Mouse (Mus musculus): ENCODE measurements around the gene Snrpg. TPM values are rescaled to one million over a fixed set of nuclear protein-coding genes. Genes with fewer than 3 reads are reported as not detected.

The Snrpg gene
- polyA plus RNA-seq, 1 experiment from 2014 or later = 429 TPM

DNA sequence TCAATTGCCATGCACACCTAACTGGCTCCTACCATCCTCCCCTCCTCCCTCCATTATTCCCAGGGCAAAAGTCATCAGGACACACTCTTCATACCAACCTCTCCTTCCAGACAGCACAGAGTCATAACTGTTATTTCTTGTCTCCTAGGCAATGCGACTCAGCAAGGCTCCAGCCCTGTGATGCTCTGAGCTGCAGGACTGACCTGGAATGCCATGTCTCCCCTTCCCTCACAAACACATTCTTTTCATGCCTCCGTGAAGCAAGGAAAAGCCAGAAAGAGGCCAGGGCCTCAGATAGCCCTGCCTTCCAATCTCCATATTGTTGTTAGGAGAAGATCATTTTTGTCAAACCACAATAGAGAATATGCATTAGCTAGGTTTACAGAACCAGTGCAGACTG is 25.0 kb upstream of the Snrpg start:
- H3K9ac ChIP-seq = no peak overlapping the region
- no peak overlapping the region for H3K27ac ChIP-seq (replicated peaks)
- no peaks in the 10 kb centered on the region for H3K27me3 ChIP-seq
- H3K4me1 ChIP-seq (replicated peaks) = peaks cover 9% of the 10 kb centered on the region; the same call in 1 of the 2 replicates
- H3K4me3 ChIP-seq = no peak overlapping the region
- no peaks in the 10 kb centered on the region for H3K36me3 ChIP-seq
- no peak overlapping the region for H3K4me2 ChIP-seq
- ATAC-seq (ENCODE audit: low read depth) = no peak
- WGBS = 76% methylated on average over 2 of the region's 2 CpGs
- H3K9me3 ChIP-seq = no peaks in the 10 kb centered on the region

DNA sequence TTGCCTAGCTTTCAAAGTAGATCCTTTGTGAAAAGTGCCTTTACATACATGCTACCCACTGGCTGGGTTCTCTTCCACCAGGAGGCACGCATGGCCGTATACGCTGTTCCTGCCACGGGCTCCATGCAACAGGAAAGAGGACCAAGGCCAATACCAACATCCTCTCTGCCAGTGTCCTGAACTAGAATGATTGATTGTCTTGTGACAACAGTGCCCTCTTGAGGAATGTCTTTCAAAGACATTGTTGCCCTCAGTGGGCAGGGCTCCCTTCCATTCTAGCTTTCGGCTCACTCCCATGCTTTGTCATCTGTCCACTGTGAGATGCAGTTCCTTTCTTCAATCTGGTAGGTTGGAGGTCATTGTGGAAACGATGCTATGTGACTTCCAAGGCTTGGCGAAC is 21.8 kb upstream of the Snrpg start:
- ATAC-seq (ENCODE audit: low read depth) = no peak
- no peak overlapping the region for H3K4me3 ChIP-seq
- WGBS = 59% methylated on average over 7 of the region's 7 CpGs
- no peak overlapping the region for H3K9ac ChIP-seq
- H3K4me1 ChIP-seq (replicated peaks) = 0 out of 2 replicates have a peak, but pooled peaks cover 1% of the 10 kb centered on the region
- no peak overlapping the region for H3K27ac ChIP-seq (replicated peaks)
- H3K36me3 ChIP-seq = no peaks in the 10 kb centered on the region
- H3K4me2 ChIP-seq = no peak overlapping the region
- H3K9me3 ChIP-seq = no peaks in the 10 kb centered on the region
- H3K27me3 ChIP-seq = no peaks in the 10 kb centered on the region

DNA sequence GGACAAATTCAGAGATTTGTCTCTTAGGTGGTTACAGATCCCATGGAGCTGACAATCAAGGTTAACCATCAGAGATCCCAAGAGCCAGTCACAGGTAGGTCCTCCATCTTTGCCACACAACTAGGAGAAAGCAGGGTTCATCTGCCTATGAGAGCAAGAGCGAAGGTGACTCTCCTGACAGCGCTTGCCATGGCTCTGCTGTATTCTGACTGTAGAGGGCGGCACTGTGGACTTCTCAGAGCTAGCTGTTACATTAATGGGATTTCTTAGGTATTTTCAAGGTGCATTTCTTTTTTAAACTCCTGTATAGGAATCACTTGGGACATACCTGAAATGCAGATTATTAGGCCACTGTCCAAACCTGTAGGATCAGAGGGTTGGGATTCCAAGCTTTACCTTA is 16.2 kb upstream of the Snrpg start:
- WGBS = 55% methylated on average over 3 of the region's 3 CpGs

DNA sequence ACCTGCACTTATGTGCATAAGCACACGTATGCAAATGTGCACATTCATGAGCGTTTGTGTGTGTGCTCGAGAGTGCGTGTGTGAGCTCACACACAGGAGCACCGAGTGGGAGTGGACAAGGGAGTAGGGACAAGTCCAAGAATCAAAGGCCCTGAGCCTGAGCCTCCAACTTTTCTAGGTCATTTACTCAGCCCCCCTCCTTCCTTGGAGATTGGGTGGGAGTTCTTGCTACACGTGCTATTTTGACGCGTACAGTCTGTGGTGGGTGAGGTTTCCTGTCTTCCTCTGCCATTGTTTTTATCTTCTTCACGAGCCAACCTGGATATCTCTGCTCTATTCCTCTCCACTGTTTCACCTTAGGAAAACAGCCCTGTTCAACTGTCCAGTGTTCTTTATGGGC is 14.1 kb upstream of the Snrpg start:
- no peak overlapping the region for H3K4me2 ChIP-seq
- 0 out of 2 replicates have a peak, but pooled peaks cover 4% of the 10 kb centered on the region for H3K9me3 ChIP-seq
- no peak overlapping the region for H3K4me3 ChIP-seq
- H3K27ac ChIP-seq (replicated peaks) = no peak overlapping the region
- no peak overlapping the region for H3K9ac ChIP-seq
- no peaks in the 10 kb centered on the region for H3K36me3 ChIP-seq
- H3K4me1 ChIP-seq (replicated peaks) = no peaks in the 10 kb centered on the region
- no peak for ATAC-seq (ENCODE audit: low read depth)
- 87% methylated on average over 9 of the region's 9 CpGs for WGBS
- H3K27me3 ChIP-seq = no peaks in the 10 kb centered on the region

More for the DNA sequence above, 16.2 kb upstream of the Snrpg start:
- Histone ChIP-seq H3K4me3 (no peak overlapping the region), H3K4me2 (no peak overlapping the region), H3K9me3 (no peaks in the 10 kb centered on the region), H3K4me1 (replicated peaks) (no peaks in the 10 kb centered on the region), H3K9ac (no peak overlapping the region), H3K27ac (replicated peaks) (no peak overlapping the region), H3K36me3 (no peaks in the 10 kb centered on the region), H3K27me3 (no peaks in the 10 kb centered on the region)
- ATAC-seq (ENCODE audit: low read depth) = no peak

DNA sequence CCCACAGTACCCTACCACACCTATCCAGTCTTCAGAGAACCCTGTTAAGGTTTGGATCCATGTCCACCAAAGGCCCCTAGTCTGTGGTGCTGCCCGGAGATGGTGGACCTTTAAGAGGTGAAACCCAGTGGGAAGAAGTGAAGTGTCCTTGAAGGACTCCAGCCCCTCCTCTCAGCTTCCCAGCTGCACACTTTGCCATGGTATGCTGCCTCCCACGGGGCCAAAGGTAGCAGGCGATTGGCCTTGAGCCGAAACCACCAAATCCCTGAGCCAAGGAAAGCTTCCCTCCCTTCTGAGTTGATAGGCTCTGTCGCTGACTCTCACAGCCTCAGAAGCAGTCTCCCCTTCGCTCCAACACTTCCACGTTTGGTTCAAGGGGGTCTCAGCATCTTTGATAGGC is 10.4 kb upstream of the Snrpg start:
- H3K36me3 ChIP-seq = no peaks in the 10 kb centered on the region
- H3K4me3 ChIP-seq = no peak overlapping the region
- 65% methylated on average over 7 of the region's 7 CpGs for WGBS
- no peak for ATAC-seq (ENCODE audit: low read depth)
- H3K4me1 ChIP-seq (replicated peaks) = peaks cover 7% of the 10 kb centered on the region; the same call in 1 of the 2 replicates
- no peaks in the 10 kb centered on the region for H3K27me3 ChIP-seq
- no peak overlapping the region for H3K9ac ChIP-seq
- 0 out of 2 replicates have a peak, but pooled peaks cover 4% of the 10 kb centered on the region for H3K9me3 ChIP-seq
- no peak overlapping the region for H3K4me2 ChIP-seq
- H3K27ac ChIP-seq (replicated peaks) = no peak overlapping the region

DNA sequence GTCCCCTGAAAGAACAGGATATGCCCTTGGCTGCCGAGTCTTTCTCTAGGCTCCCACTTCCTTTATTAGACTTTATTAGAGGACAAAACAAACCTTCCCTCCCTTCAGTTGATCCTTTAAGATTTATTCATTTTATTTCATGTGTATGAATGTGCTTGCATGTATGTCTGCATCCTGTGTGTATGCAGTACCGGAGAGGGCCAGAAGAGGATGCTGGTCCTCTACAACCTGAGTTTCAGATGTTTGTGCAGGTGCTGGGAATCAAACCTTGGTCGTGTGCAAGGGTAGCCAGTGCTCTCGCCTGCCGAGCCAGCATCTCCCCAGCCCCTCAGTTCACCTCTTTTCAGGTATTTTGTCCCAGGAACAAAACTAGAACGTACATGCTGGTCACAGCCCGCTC is 9.7 kb upstream of the Snrpg start:
- Histone ChIP-seq H3K4me2 (no peak overlapping the region), H3K27ac (replicated peaks) (no peak overlapping the region), H3K9me3 (0 out of 2 replicates have a peak, but pooled peaks cover 4% of the 10 kb centered on the region), H3K36me3 (no peaks in the 10 kb centered on the region), H3K9ac (no peak overlapping the region), H3K4me1 (replicated peaks) (peaks cover 12% of the 10 kb centered on the region), H3K27me3 (no peaks in the 10 kb centered on the region), H3K4me3 (no peak overlapping the region)
- 84% methylated on average over 7 of the region's 7 CpGs for WGBS
- no peak for ATAC-seq (ENCODE audit: low read depth)

DNA sequence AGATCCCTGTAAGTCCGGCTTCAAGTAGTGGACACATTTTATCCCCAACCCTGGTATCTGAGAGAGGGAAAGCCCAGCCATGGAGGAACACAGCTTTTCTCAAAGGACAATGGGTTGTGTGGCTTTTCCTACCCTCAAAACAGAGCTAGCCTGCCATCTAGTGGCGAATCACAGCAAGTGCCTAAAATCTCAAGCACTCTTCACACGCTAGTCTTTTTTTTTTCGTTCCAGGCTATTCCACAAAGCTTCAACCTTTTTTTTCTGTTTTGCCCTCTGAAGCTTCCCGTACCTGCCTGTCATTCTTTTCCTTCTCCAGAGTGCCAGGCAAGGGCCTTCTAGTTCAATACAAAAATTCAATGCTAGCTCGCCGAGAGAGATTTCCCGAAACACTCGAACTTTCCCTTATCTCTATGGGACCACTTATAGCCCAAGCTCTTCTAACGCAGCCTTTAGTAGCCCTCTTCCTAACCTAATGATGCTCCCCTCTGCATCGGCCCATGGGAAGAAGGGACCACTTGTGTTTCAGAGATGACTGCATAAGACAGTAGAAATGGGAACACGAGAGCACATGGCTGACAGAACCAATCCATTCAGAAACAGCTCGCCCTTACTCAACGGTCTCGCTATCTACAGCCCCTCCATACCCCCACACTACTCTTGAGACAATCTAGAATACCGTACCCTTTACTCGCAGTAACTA is 6.5 kb upstream of the Snrpg start:
- Histone ChIP-seq H3K9ac (peak overlapping the region; percentile 91), H3K27ac (replicated peaks) (peak overlapping the region; percentile 87), H3K4me3 (peak overlapping the region; percentile 72), H3K36me3 (peaks cover 15% of the 10 kb centered on the region), H3K4me1 (replicated peaks) (peaks cover 20% of the 10 kb centered on the region), H3K27me3 (no peaks in the 10 kb centered on the region), H3K4me2 (peak overlapping the region; percentile 86), H3K9me3 (0 out of 2 replicates have a peak, but pooled peaks cover 4% of the 10 kb centered on the region)
- ATAC-seq (ENCODE audit: low read depth) = peak; percentile 68
- WGBS = 3% methylated on average over 17 of the region's 17 CpGs

DNA sequence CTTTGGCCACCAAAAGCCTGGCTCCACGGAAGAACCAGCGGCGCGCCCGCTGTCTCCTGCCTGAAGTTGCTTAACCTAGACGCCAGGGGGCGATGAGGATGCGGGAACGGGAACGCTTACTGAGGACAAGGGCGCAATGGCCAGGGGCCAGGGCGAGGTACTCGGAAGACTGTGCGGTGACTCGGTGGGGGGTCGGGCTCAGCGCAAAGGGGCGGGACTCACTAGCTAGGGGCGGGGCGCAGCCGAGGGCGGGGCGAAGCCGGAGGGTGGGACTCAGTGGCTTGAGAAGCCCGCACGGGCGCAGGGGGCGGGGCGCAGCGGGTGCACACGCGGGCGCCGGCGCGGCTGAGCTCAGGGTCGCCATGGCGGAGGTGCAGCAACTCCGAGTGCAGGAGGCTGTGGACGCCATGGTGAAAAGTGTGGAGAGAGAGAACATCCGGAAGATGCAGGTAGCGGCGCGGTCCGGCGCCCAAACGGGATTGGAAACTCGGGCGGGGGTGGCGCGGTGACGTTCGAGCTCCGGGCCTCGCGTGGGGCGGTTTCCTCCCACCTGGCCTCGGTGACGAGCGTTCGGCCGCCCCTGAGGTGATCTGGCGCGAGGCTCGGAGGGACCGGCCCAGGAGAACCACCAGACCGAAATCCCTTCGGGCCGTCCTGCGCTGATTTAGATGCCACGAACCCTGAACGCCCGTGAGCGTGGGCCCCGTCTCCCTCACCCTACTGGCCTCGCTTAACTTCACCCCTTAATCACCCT is 5.6 kb upstream of the Snrpg start, which contains the start of gene Fam136a:
TSS of gene Fam136a (plus strand) at position 276 of the 754 bp plus-strand sequence.
- Histone ChIP-seq H3K27me3 (no peaks in the 10 kb centered on the region), H3K9ac (peak within 1 kb of the TSS; percentile 91), H3K27ac (replicated peaks) (peak within 1 kb of the TSS; percentile 84), H3K4me3 (peak within 1 kb of the TSS; percentile 72), H3K9me3 (0 out of 2 replicates have a peak, but pooled peaks cover 4% of the 10 kb centered on the region), H3K4me2 (peak within 1 kb of the TSS; percentile 86), H3K4me1 (replicated peaks) (peaks cover 22% of the 10 kb centered on the region), H3K36me3 (peaks cover 15% of the 10 kb centered on the region)
- WGBS = under 1% methylated on average over 75 of the region's 76 CpGs
- ATAC-seq (ENCODE audit: low read depth) = peak; percentile 94

DNA sequence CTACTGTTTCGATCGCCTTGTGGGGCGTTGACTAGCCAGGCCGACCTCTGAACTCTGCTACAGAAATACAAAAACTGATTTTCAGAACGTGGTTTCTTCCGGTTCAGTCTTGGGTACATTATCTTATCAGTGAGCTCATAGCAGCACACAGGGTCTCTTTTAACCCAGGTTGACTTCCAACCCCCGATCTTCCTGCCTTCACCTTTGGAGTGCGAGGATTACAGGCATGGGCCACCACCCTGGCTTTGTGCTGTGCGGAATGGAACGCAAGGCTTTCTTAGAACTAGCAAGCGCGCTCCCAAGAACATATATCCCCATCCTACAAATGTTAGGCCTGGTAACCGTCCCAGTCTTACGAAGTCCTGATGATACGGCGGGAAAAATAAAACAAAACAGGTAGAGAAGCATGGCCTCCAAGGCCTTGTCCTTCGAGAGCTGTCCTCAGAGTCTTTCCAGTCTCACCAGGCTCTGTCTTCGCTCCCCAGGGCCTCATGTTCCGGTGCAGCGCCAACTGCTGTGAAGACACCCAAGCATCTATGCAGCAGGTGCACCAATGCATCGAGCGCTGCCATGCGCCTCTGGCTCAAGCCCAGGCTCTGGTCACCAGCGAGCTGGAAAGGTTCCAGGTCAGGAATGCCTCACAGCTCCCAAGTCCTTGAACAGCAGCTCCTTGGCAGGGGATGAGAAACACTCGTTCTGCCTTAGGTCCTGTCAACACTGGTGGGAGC is 4.8 kb upstream of the Snrpg start:
- H3K36me3 ChIP-seq = peaks cover 15% of the 10 kb centered on the region
- H3K4me1 ChIP-seq (replicated peaks) = peaks cover 27% of the 10 kb centered on the region
- H3K9me3 ChIP-seq = 0 out of 2 replicates have a peak, but pooled peaks cover 3% of the 10 kb centered on the region
- ATAC-seq (ENCODE audit: low read depth) = 0 out of 2 replicates have a peak, but pooled peaks have one; percentile 1
- H3K27ac ChIP-seq (replicated peaks) = peak overlapping the region; percentile 84
- H3K9ac ChIP-seq = peak overlapping the region; percentile 91
- H3K27me3 ChIP-seq = no peaks in the 10 kb centered on the region
- peak overlapping the region; percentile 86 for H3K4me2 ChIP-seq
- peak overlapping the region; percentile 72 for H3K4me3 ChIP-seq
- 42% methylated on average over 25 of the region's 25 CpGs for WGBS

DNA sequence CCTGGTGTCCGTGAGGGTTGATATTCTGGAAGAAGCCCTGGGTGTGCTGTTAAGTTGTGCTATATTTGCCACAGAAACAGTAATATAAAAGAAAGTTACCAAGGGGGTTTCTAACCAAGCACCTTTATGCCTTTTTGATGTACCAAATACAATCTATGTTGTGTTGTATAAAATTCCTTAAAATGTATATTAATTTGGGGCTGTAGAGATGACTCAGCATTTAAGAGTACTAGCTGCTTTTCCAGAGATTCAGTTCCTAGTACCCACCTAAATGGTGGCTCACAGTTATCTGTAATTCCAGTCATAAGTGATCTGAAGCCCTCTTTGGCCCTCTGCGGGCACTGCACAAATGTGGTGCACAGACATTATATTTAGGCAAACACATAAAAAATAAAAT is 4.3 kb upstream of the Snrpg start:
- Histone ChIP-seq H3K36me3 (peaks cover 15% of the 10 kb centered on the region), H3K9me3 (no peaks in the 10 kb centered on the region), H3K4me1 (replicated peaks) (peaks cover 27% of the 10 kb centered on the region), H3K9ac (peak overlapping the region; percentile 91), H3K27ac (replicated peaks) (peak overlapping the region; percentile 84; the same call in 1 of the 2 replicates), H3K4me2 (peak overlapping the region; percentile 86), H3K4me3 (peak overlapping the region; percentile 72), H3K27me3 (no peaks in the 10 kb centered on the region)
- ATAC-seq (ENCODE audit: low read depth) = no peak
- 78% methylated on average over 2 of the region's 2 CpGs for WGBS

DNA sequence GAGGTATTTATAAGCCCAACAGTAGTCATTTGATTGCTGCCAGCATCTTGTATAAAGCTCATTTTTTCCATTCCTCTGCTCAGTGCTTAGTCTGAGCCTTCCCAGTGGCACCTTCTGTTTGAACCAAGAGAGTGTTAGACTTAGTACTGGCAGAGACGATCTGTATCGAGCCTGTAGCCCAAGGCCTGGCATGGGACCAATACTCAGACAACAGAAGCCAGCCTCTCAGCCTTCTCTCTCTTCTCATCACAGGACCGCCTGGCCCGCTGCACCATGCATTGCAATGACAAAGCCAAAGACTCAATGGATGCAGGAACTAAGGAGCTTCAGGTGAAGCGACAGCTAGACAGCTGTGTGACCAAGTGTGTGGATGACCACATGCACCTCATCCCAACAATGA is 2.6 kb upstream of the Snrpg start:
- H3K36me3 ChIP-seq = peaks cover 15% of the 10 kb centered on the region
- peaks cover 43% of the 10 kb centered on the region for H3K4me1 ChIP-seq (replicated peaks)
- no peaks in the 10 kb centered on the region for H3K27me3 ChIP-seq
- H3K9ac ChIP-seq = no peak overlapping the region
- no peaks in the 10 kb centered on the region for H3K9me3 ChIP-seq
- no peak for ATAC-seq (ENCODE audit: low read depth)
- no peak overlapping the region for H3K27ac ChIP-seq (replicated peaks)
- no peak overlapping the region for H3K4me2 ChIP-seq
- H3K4me3 ChIP-seq = no peak overlapping the region
- 90% methylated on average over 5 of the region's 5 CpGs for WGBS

Measured in neural tube, embryonic 13.5 days (tissue).